In genomic region chr17:71110753-71111265, GRCm38 (mm10) we compare ENCODE assay signal across 13 mouse cellular contexts.
"Had no signal": no experiment of that assay in that cellular context is flagged by ENCODE, and none has a peak within 500 bp of the region (broad histone marks: within the 10 kb centered on the region; RNA-seq: fewer than 3 reads in every experiment).

No protein-coding gene starts in this region.

- H3K4me1 ChIP-seq: limb, embryonic 15.5 days; midbrain, embryonic 12.5 days; stomach, embryonic 15.5 days had no signal

- H3K27ac ChIP-seq: left cerebral cortex, adult 2 months; limb, embryonic 15.5 days; liver, embryonic 12.5 days; midbrain, embryonic 12.5 days; stomach, embryonic 15.5 days had no signal

- H3K36me3 ChIP-seq: limb, embryonic 15.5 days; liver, embryonic 12.5 days; midbrain, embryonic 12.5 days; stomach, embryonic 15.5 days had no signal

- H3K27me3 ChIP-seq: limb, embryonic 15.5 days; liver, embryonic 12.5 days; midbrain, embryonic 12.5 days; stomach, embryonic 15.5 days had no signal

- DNase-seq: kidney, adult 11 months; kidney, postnatal 14 days; lung, embryonic 14.5 days; lung, postnatal 10 days; lung, postnatal 4 days; right cerebral cortex, postnatal 14 days; thymus, adult 2 months; thymus, postnatal 25 days had no signal

- H3K9me3 ChIP-seq: limb, embryonic 15.5 days; liver, embryonic 12.5 days; midbrain, embryonic 12.5 days; stomach, embryonic 15.5 days had no signal

- H3K9ac ChIP-seq: limb, embryonic 15.5 days; liver, embryonic 12.5 days; lung, embryonic 14.5 days; midbrain, embryonic 12.5 days; stomach, embryonic 15.5 days had no signal

- H3K4me2 ChIP-seq: limb, embryonic 15.5 days; liver, embryonic 12.5 days; lung, embryonic 14.5 days; midbrain, embryonic 12.5 days; stomach, embryonic 15.5 days had no signal

- H3K4me3 ChIP-seq: left cerebral cortex, adult 2 months; limb, embryonic 15.5 days; liver, embryonic 12.5 days; midbrain, embryonic 12.5 days; stomach, embryonic 15.5 days had no signal

- ATAC-seq: liver, embryonic 12.5 days had no signal
